Mouse (Mus musculus): Measurements from ENCODE around the gene Sgcb. TPM values are rescaled to one million over a fixed set of nuclear protein-coding genes. Genes with fewer than 3 reads are reported as not detected.
"Not testable (repeated sequence)": the region's sequence is repeated elsewhere in the genome, so short reads cannot be mapped to it uniquely, and the experiment has no call there.

Gene Sgcb
- polyA plus RNA-seq, 1 experiment, result 1.1 TPM

GRCm38 (mm10) chr5:73601361-73601763, 46.2 kb downstream of the Sgcb start:
- Histone ChIP-seq H3K4me3 (ENCODE audit: low read depth, low read length) (no peak overlapping the region), H3K36me3 (ENCODE audit: control insufficient read depth, insufficient read depth, low read length) (no peaks in the 10 kb centered on the region; the same call in 1 of the 2 replicates), H3K4me1 (ENCODE audit: control insufficient read depth, insufficient read depth, insufficient read length, low read length) (no peaks in the 10 kb centered on the region), H3K27me3 (ENCODE audit: control insufficient read depth, insufficient read depth, low read length) (no peaks in the 10 kb centered on the region), H3K27ac (ENCODE audit: insufficient read depth, low read depth, low read length) (no peak overlapping the region)
- TF ChIP-seq CTCF (IDR thresholded peaks at IDR 0.05; ENCODE audit: extremely low read depth, insufficient read length, insufficient replicate concordance, low read depth, low read length), result no peak
- 88% methylated on average over 8 of the region's 8 CpGs for WGBS

GRCm38 (mm10) chr5:73599991-73600390, 47.6 kb downstream of the Sgcb start:
- Histone ChIP-seq H3K4me1 (ENCODE audit: control insufficient read depth, insufficient read depth, insufficient read length, low read length) (no peaks in the 10 kb centered on the region), H3K36me3 (ENCODE audit: control insufficient read depth, insufficient read depth, low read length) (no peaks in the 10 kb centered on the region; the same call in 1 of the 2 replicates), H3K27me3 (ENCODE audit: control insufficient read depth, insufficient read depth, low read length) (no peaks in the 10 kb centered on the region), H3K27ac (ENCODE audit: insufficient read depth, low read depth, low read length) (no peak overlapping the region), H3K4me3 (ENCODE audit: low read depth, low read length) (no peak overlapping the region)
- TF ChIP-seq CTCF (IDR thresholded peaks at IDR 0.05; ENCODE audit: extremely low read depth, insufficient read length, insufficient replicate concordance, low read depth, low read length) (no peak), POLR2A (IDR thresholded peaks at IDR 0.05; ENCODE audit: low read depth, low read length) (no peak)
- 93% methylated on average over 2 of the region's 2 CpGs for WGBS

DNA sequence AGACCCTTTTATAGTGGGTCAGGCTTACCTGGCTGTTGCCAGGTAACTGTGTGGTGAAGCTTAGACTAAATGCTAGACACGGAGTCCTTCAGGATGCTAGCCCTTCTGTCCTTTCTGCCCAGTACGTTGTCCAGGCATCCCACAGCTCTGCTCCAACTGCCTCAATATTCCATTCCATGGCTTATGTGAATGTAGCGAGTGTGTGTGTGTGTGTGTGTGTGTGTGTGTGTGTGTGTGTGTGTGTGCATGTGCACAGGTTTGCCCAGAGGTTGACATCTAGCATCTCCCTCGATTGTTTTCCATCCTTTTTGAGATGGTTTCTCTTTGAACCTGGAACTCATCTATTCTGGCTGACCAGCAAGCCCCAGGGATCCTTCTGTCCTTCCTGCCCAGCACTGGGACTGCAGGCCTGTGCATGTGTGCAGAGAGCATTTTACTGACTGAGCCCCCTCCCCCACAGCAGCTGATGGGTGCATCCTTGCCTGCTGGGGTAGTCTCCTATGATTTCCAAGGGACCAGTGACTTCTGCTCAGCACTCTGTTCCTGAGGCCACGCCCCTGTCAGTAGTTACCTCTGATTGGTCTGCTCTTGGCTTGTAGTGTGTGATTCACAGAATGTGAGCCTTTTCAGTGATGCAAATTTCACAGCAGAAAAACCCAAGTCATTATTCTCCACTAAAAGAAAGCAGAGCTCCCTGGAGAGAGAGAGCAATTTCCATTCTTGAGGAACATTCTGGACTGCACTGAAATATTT, 48.5 kb downstream of the Sgcb start:
- Histone ChIP-seq H3K27me3 (ENCODE audit: control insufficient read depth, insufficient read depth, low read length) (no peaks in the 10 kb centered on the region), H3K27ac (ENCODE audit: insufficient read depth, low read depth, low read length) (no peak overlapping the region), H3K36me3 (ENCODE audit: control insufficient read depth, insufficient read depth, low read length) (no peaks in the 10 kb centered on the region), H3K4me1 (ENCODE audit: control insufficient read depth, insufficient read depth, insufficient read length, low read length) (no peaks in the 10 kb centered on the region), H3K4me3 (ENCODE audit: low read depth, low read length) (no peak overlapping the region)
- TF ChIP-seq CTCF (IDR thresholded peaks at IDR 0.05; ENCODE audit: extremely low read depth, insufficient read length, insufficient replicate concordance, low read depth, low read length) (no peak), POLR2A (IDR thresholded peaks at IDR 0.05; ENCODE audit: low read depth, low read length) (no peak)
- WGBS, result 73% methylated on average over 5 of the region's 5 CpGs

DNA sequence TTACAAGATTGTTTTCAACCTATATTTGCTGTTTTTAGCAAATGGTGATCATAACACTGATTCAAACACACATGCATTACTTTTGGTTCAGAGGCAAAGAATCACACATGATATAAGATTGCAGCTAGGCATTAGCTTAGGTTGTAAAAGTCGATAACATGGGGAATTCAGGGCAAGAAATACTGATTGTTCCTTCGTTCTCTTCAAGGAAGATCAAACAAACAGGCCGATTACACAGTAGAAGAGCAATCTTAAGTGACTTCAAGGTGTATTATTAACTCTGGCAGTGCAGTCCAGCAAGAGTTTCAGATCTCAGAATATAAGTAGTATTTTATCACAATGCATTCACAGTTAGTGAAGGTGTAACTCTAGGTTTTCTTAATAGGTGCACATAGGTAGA, 60.5 kb downstream of the Sgcb start:
- no peaks in the 10 kb centered on the region for H3K4me1 ChIP-seq (ENCODE audit: control insufficient read depth, insufficient read depth, insufficient read length, low read length)
- 26% methylated on average over 3 of the region's 3 CpGs for WGBS
- H3K36me3 ChIP-seq (ENCODE audit: control insufficient read depth, insufficient read depth, low read length), result no peaks in the 10 kb centered on the region
- TF ChIP-seq POLR2A (IDR thresholded peaks at IDR 0.05; ENCODE audit: low read depth, low read length) (no peak), CTCF (IDR thresholded peaks at IDR 0.05; ENCODE audit: extremely low read depth, insufficient read length, insufficient replicate concordance, low read depth, low read length) (no peak)
- no peak overlapping the region for H3K27ac ChIP-seq (ENCODE audit: insufficient read depth, low read depth, low read length)
- H3K27me3 ChIP-seq (ENCODE audit: control insufficient read depth, insufficient read depth, low read length), result no peaks in the 10 kb centered on the region
- H3K4me3 ChIP-seq (ENCODE audit: low read depth, low read length), result no peak overlapping the region

DNA sequence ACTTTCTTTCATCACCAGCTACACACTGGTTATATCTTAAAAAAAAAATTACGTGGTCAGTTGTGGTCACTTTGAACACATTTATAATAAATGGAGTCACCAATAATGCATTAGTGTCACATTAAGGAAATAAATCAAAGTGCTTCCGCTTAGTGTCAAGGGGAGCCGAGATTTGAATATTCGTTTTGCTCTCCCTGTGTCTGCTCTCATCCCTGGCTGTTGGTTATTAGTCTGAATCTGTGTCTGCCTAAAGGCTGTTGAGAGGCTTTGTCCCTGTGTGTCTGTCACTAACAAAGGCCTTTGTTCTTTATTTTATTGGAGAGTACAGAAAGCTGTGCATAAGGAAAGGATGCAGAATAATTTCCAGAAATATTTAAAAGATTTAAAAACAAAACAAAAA, 61.0 kb downstream of the Sgcb start:
- TF ChIP-seq POLR2A (IDR thresholded peaks at IDR 0.05; ENCODE audit: low read depth, low read length) (no peak), CTCF (IDR thresholded peaks at IDR 0.05; ENCODE audit: extremely low read depth, insufficient read length, insufficient replicate concordance, low read depth, low read length) (no peak)
- Histone ChIP-seq H3K4me3 (ENCODE audit: low read depth, low read length) (no peak overlapping the region), H3K27me3 (ENCODE audit: control insufficient read depth, insufficient read depth, low read length) (no peaks in the 10 kb centered on the region), H3K36me3 (ENCODE audit: control insufficient read depth, insufficient read depth, low read length) (no peaks in the 10 kb centered on the region), H3K27ac (ENCODE audit: insufficient read depth, low read depth, low read length) (no peak overlapping the region), H3K4me1 (ENCODE audit: control insufficient read depth, insufficient read depth, insufficient read length, low read length) (no peaks in the 10 kb centered on the region)
- 51% methylated on average over 4 of the region's 4 CpGs for WGBS

- 58% methylated on average over 7 of the region's 7 CpGs for WGBS
- Histone ChIP-seq H3K27me3 (ENCODE audit: control insufficient read depth, insufficient read depth, low read length) (no peaks in the 10 kb centered on the region), H3K4me1 (ENCODE audit: control insufficient read depth, insufficient read depth, insufficient read length, low read length) (no peaks in the 10 kb centered on the region), H3K27ac (ENCODE audit: insufficient read depth, low read depth, low read length) (no peak overlapping the region), H3K4me3 (ENCODE audit: low read depth, low read length) (no peak overlapping the region), H3K36me3 (ENCODE audit: control insufficient read depth, insufficient read depth, low read length) (no peaks in the 10 kb centered on the region)
- TF ChIP-seq CTCF (IDR thresholded peaks at IDR 0.05; ENCODE audit: extremely low read depth, insufficient read length, insufficient replicate concordance, low read depth, low read length) (no peak), POLR2A (IDR thresholded peaks at IDR 0.05; ENCODE audit: low read depth, low read length) (no peak)
These were observed 62.1 kb downstream of the Sgcb start for GRCm38 (mm10) chr5:73585212-73586115.

GRCm38 (mm10) chr5:73584011-73584410, 63.6 kb downstream of the Sgcb start:
- not testable (repeated sequence) for H3K27me3 ChIP-seq (ENCODE audit: control insufficient read depth, insufficient read depth, low read length); H3K4me1 ChIP-seq (ENCODE audit: control insufficient read depth, insufficient read depth, insufficient read length, low read length); H3K27ac ChIP-seq (ENCODE audit: insufficient read depth, low read depth, low read length); H3K36me3 ChIP-seq (ENCODE audit: control insufficient read depth, insufficient read depth, low read length); H3K4me3 ChIP-seq (ENCODE audit: low read depth, low read length)
- 74% methylated on average over 6 of the region's 6 CpGs for WGBS

Other genes with a start within 250 kb of the Sgcb start
- gene Cwh43, start 241.7 kb downstream of the Sgcb start, polyA plus RNA-seq (2012; rRNA removed), result 0.32 and 6.7 TPM in 2 replicates
- 1.6 and 2.8 TPM in 2 replicates for gene Dcun1d4, start 166.8 kb downstream of the Sgcb start, polyA plus RNA-seq (2012; rRNA removed)
- gene Lrrc66, start 15.3 kb downstream of the Sgcb start, polyA plus RNA-seq (2012; rRNA removed), result 6.2 and 14.8 TPM in 2 replicates
- gene Spata18, start 3.6 kb upstream of the Sgcb start, polyA plus RNA-seq (2012; rRNA removed), result 0.14 TPM in 1 of 2 replicates, not detected in the other